Mouse (Mus musculus): ENCODE results near the gene Pcbp4. TPM values are rescaled to one million over a fixed set of nuclear protein-coding genes. Genes with fewer than 3 reads are reported as not detected.

Gene Pcbp4
- polyA plus RNA-seq, 1 experiment from 2014 or later, result 140 TPM

DNA sequence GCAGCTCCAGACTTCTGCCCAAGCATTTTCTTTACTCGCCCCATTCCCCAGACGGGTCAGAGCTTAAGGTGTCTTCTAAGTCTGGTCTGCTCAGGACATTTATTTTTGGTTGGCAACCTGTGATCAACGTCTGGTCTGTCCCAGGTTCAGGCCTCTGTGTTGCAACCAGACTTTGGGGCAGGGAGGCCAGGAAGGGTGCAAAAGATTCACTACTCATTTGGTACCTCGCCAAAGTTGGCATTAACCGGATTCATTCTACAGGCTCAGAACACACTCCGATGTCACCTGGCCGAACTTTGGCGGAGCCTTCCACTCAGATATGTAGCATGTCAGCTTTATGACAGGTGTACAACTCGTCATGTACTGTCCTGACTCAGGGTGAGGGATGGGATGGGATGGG is 5.1 kb upstream of the Pcbp4 start:
- no peaks in the 10 kb centered on the region for H3K9me3 ChIP-seq (replicated peaks)
- peak overlapping the region; percentile 65 for H3K9ac ChIP-seq
- WGBS, result 37% methylated on average over 9 of the region's 9 CpGs
- ATAC-seq (replicated peaks; ENCODE audit: low FRiP score), result peak; percentile 4; the same call in 1 of the 2 replicates
- peaks cover 79% of the 10 kb centered on the region for H3K4me1 ChIP-seq
- peak overlapping the region; percentile 57 for H3K4me3 ChIP-seq (replicated peaks)
- no peaks in the 10 kb centered on the region for H3K27me3 ChIP-seq
- peak overlapping the region; percentile 82 for H3K4me2 ChIP-seq
- peak overlapping the region; percentile 87 for H3K27ac ChIP-seq
- no peaks in the 10 kb centered on the region for H3K36me3 ChIP-seq

- under 1% methylated on average over 23 of the region's 23 CpGs for WGBS
- Histone ChIP-seq H3K4me3 (replicated peaks) (peak overlapping the region; percentile 57), H3K4me2 (peak overlapping the region; percentile 82), H3K4me1 (peaks cover 83% of the 10 kb centered on the region), H3K9me3 (replicated peaks) (no peaks in the 10 kb centered on the region), H3K27ac (peak overlapping the region; percentile 87), H3K36me3 (no peaks in the 10 kb centered on the region), H3K9ac (peak overlapping the region; percentile 65), H3K27me3 (no peaks in the 10 kb centered on the region)
- ATAC-seq (replicated peaks; ENCODE audit: low FRiP score), result peak; percentile 50; the same call in 1 of the 2 replicates
These were observed 4.5 kb upstream of the Pcbp4 start for GRCm38 (mm10) chr9:106448498-106449031.

- Histone ChIP-seq H3K9ac (peak overlapping the region; percentile 17; the same call in 1 of the 2 replicates), H3K9me3 (replicated peaks) (no peaks in the 10 kb centered on the region)
- WGBS, result 82% methylated on average over 8 of the region's 8 CpGs
These were observed 3.1 kb upstream of the Pcbp4 start for GRCm38 (mm10) chr9:106449947-106450346.

GRCm38 (mm10) chr9:106450661-106451060 is 2.4 kb upstream of the Pcbp4 start:
- Histone ChIP-seq H3K4me3 (replicated peaks) (peak overlapping the region; percentile 14; the same call in 1 of the 2 replicates), H3K4me2 (peak overlapping the region; percentile 35), H3K9ac (peak overlapping the region; percentile 17; the same call in 1 of the 2 replicates), H3K36me3 (no peaks in the 10 kb centered on the region), H3K4me1 (peaks cover 92% of the 10 kb centered on the region), H3K27ac (peak overlapping the region; percentile 83), H3K27me3 (no peaks in the 10 kb centered on the region), H3K9me3 (replicated peaks) (no peaks in the 10 kb centered on the region)
- WGBS, result 4% methylated on average over 9 of the region's 9 CpGs
- no peak for ATAC-seq (replicated peaks; ENCODE audit: low FRiP score)

More at GRCm38 (mm10) chr9:106449947-106450346, 3.1 kb upstream of the Pcbp4 start:
- Histone ChIP-seq H3K27me3 (no peaks in the 10 kb centered on the region), H3K4me2 (peak overlapping the region; percentile 35), H3K4me1 (peaks cover 92% of the 10 kb centered on the region), H3K36me3 (no peaks in the 10 kb centered on the region), H3K4me3 (replicated peaks) (no peak overlapping the region), H3K27ac (peak overlapping the region; percentile 83)
- ATAC-seq (replicated peaks; ENCODE audit: low FRiP score), result no peak

GRCm38 (mm10) chr9:106451298-106451697 is 1.8 kb upstream of the Pcbp4 start:
- H3K4me1 ChIP-seq, result peaks cover 92% of the 10 kb centered on the region
- no peak overlapping the region for H3K9ac ChIP-seq
- peak overlapping the region; percentile 35 for H3K4me2 ChIP-seq
- H3K9me3 ChIP-seq (replicated peaks), result no peaks in the 10 kb centered on the region
- H3K36me3 ChIP-seq, result no peaks in the 10 kb centered on the region
- no peak overlapping the region for H3K4me3 ChIP-seq (replicated peaks)
- H3K27ac ChIP-seq, result peak overlapping the region; percentile 83
- 68% methylated on average over 11 of the region's 11 CpGs for WGBS
- ATAC-seq (replicated peaks; ENCODE audit: low FRiP score), result no peak
- H3K27me3 ChIP-seq, result no peaks in the 10 kb centered on the region

- 0 out of 2 replicates have a peak overlapping the region, but pooled peaks have one; percentile 98 for H3K27ac ChIP-seq
- H3K4me2 ChIP-seq, result 0 out of 2 replicates have a peak overlapping the region, but pooled peaks have one; percentile 35
- H3K4me3 ChIP-seq (replicated peaks), result peak overlapping the region; percentile 82; the same call in 1 of the 2 replicates
- no peak overlapping the region for H3K9ac ChIP-seq
- H3K4me1 ChIP-seq, result peaks cover 92% of the 10 kb centered on the region
- no peaks in the 10 kb centered on the region for H3K9me3 ChIP-seq (replicated peaks)
- H3K36me3 ChIP-seq, result no peaks in the 10 kb centered on the region
- ATAC-seq (replicated peaks; ENCODE audit: low FRiP score), result no peak
- no peaks in the 10 kb centered on the region for H3K27me3 ChIP-seq
- WGBS, result 41% methylated on average over 2 of the region's 2 CpGs
These were observed 1.2 kb upstream of the Pcbp4 start for GRCm38 (mm10) chr9:106451899-106452298.

GRCm38 (mm10) chr9:106452351-106452750 is 740 bp upstream of the Pcbp4 start:
- peak overlapping the region; percentile 82 for H3K4me3 ChIP-seq (replicated peaks)
- H3K9ac ChIP-seq, result 0 out of 2 replicates have a peak overlapping the region, but pooled peaks have one; percentile 85
- WGBS, result 30% methylated on average over 6 of the region's 6 CpGs
- H3K4me1 ChIP-seq, result peaks cover 92% of the 10 kb centered on the region
- peak overlapping the region; percentile 97 for H3K4me2 ChIP-seq
- no peak for ATAC-seq (replicated peaks; ENCODE audit: low FRiP score)
- no peaks in the 10 kb centered on the region for H3K27me3 ChIP-seq
- no peaks in the 10 kb centered on the region for H3K36me3 ChIP-seq
- peak overlapping the region; percentile 98 for H3K27ac ChIP-seq
- H3K9me3 ChIP-seq (replicated peaks), result no peaks in the 10 kb centered on the region

DNA sequence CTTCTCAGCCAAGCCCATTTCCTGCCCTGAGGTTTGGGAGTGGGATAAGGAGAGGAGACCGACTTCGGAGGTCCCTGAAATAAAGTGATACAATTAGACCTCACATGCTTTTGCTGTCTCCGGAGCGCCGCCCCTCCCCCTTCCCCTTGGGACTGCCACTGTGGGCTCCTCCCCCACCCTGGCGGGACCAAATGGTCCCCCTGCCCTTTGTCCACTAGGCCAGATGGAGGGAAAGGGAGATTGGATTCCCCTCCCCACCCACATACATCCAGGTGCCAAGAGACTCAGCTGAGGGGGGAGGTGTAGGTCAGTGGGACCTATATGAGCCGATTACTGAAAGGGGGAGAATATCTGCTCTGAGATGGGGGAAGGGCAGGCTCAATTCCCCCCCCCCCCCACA is 270 bp upstream of the Pcbp4 start:
- peaks cover 93% of the 10 kb centered on the region for H3K4me1 ChIP-seq
- H3K9me3 ChIP-seq (replicated peaks), result no peaks in the 10 kb centered on the region
- H3K9ac ChIP-seq, result peak overlapping the region; percentile 85
- H3K36me3 ChIP-seq, result no peaks in the 10 kb centered on the region
- H3K4me3 ChIP-seq (replicated peaks), result peak overlapping the region; percentile 82
- H3K27ac ChIP-seq, result peak overlapping the region; percentile 98
- peak overlapping the region; percentile 97 for H3K4me2 ChIP-seq
- WGBS, result 0% methylated on average over 7 of the region's 7 CpGs
- no peaks in the 10 kb centered on the region for H3K27me3 ChIP-seq
- peak; percentile 1 for ATAC-seq (replicated peaks; ENCODE audit: low FRiP score)

GRCm38 (mm10) chr9:106454071-106454761 is 1.1 kb downstream of the Pcbp4 start:
- WGBS, result under 1% methylated on average over 19 of the region's 20 CpGs
- no peaks in the 10 kb centered on the region for H3K9me3 ChIP-seq (replicated peaks)
- ATAC-seq (replicated peaks; ENCODE audit: low FRiP score), result 0 out of 2 replicates have a peak, but pooled peaks have one; percentile 3
- H3K4me2 ChIP-seq, result peak overlapping the region; percentile 97
- H3K36me3 ChIP-seq, result no peaks in the 10 kb centered on the region
- no peaks in the 10 kb centered on the region for H3K27me3 ChIP-seq
- H3K9ac ChIP-seq, result peak overlapping the region; percentile 85
- H3K4me1 ChIP-seq, result peaks cover 92% of the 10 kb centered on the region
- peak overlapping the region; percentile 98 for H3K27ac ChIP-seq
- peak overlapping the region; percentile 82 for H3K4me3 ChIP-seq (replicated peaks)

DNA sequence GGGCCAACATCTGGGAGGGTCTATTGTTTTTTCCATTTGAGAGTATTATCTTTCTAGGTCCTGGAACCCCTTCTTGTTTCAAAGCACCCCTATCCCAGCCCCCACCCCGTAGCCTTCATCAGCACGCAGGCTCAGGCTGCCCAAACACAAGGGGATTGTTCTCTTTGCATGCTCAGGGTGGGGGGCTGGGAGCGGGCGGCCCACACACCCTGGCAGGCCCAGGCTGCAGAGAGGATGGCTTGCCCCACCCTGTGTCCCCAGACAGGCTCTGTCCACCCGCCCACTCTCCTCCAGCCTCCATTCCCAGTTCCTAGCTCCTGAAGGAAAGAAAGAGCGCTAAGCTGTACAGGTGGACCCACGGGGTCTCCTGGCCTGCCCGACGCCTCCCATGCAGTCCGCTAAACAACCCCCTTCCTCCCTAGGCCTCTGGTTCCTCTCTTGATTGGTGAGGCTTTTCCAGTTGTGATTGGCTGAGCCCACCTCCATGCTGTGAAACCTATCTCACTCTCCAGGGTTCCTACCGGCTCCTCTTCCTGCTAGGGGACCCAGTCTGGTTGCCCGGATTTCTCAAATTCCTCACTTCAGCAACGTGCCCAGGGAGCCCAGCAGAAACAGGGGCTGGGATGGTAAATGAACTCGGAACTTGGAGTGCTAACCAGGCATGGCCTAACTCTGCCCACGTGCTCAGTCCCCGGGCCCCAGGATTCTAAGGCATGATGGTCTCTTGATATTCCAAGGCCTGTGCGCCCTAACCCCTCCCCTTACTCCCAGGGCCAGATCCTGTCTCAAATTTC is 2.0 kb downstream of the Pcbp4 start:
- Histone ChIP-seq H3K4me2 (peak overlapping the region; percentile 97), H3K4me1 (peaks cover 92% of the 10 kb centered on the region), H3K4me3 (replicated peaks) (peak overlapping the region; percentile 82), H3K9ac (peak overlapping the region; percentile 85), H3K27ac (peak overlapping the region; percentile 98), H3K9me3 (replicated peaks) (no peaks in the 10 kb centered on the region), H3K27me3 (no peaks in the 10 kb centered on the region), H3K36me3 (peaks cover 4% of the 10 kb centered on the region)
- peak; percentile 19 for ATAC-seq (replicated peaks; ENCODE audit: low FRiP score)
- 5% methylated on average over 17 of the region's 17 CpGs for WGBS

DNA sequence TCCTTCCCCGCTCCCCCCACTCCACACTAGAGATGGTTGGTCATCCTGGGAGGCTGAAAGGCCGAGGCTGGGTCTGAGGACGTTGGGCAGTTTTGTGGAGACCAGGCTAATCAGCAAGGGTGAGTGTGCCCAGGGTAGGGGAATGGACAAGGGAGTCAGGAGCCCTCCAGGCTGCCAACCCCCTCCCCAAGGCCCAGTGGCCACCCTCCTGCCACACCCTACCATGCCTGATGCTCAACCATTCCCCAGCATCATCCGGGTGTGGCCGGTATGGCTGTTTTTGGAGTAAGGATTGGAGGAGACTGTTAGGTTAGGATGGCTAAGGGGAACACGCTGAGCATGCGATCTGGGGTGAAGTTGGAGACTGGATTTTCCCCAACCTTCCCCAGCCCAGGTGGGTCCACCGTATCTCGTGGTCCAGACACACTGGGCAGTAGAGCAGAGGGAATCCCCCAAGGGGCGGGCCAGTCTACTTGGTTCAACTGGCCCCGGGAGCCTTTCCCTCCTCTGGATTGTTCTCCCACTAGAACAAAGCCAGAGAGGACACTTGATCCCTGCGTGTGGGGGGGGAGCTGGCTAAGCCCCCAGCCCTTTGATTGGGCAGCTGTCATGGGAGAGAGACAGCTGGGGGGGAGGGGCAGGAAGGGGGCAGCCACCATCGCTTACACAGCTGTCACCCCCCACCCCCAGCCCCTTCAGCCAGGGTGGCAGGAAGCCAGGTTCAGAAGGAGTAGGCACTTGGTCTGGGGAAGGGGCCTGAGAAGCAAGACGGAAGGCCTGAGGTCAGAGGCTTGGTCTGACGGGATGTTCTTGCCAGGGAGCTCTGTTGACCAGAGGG is 3.5 kb downstream of the Pcbp4 start:
- Histone ChIP-seq H3K27me3 (no peaks in the 10 kb centered on the region), H3K36me3 (peaks cover 17% of the 10 kb centered on the region), H3K27ac (peak overlapping the region; percentile 98), H3K4me3 (replicated peaks) (peak overlapping the region; percentile 82), H3K4me1 (peaks cover 88% of the 10 kb centered on the region), H3K9ac (peak overlapping the region; percentile 35), H3K4me2 (peak overlapping the region; percentile 97), H3K9me3 (replicated peaks) (no peaks in the 10 kb centered on the region)
- 32% methylated on average over 15 of the region's 15 CpGs for WGBS
- ATAC-seq (replicated peaks; ENCODE audit: low FRiP score), result peak; percentile 10; the same call in 1 of the 2 replicates
